Mouse (Mus musculus): Measurements from ENCODE around the gene Mrps36. TPM values are rescaled to one million over a fixed set of nuclear protein-coding genes. Genes with fewer than 3 reads are reported as not detected.
"Not testable (repeated sequence)": the region's sequence is repeated elsewhere in the genome, so short reads cannot be mapped to it uniquely, and the experiment has no call there.

Gene Mrps36
- 108 and 110 TPM in 2 replicates for polyA plus RNA-seq (2011; ENCODE audit: insufficient read depth, insufficient read length, low read depth, missing spikeins)

- no peaks in the 10 kb centered on the region for H3K9me3 ChIP-seq (replicated peaks; ENCODE audit: control insufficient read depth, insufficient read depth, low read length, poor library complexity, severe bottlenecking)
- H3K4me3 ChIP-seq (ENCODE audit: low read depth, low read length): peak within 1 kb of the TSS; percentile 76
- H3K9ac ChIP-seq (ENCODE audit: low read depth, poor library complexity, severe bottlenecking): peak within 1 kb of the TSS; percentile 77
- H3K27ac ChIP-seq (ENCODE audit: insufficient read depth, low read length): peak within 1 kb of the TSS; percentile 69
- no peak for TF ChIP-seq EP300 (IDR thresholded peaks at IDR 0.05; ENCODE audit: insufficient read depth, low read depth, low read length)
- TF ChIP-seq CTCF (IDR thresholded peaks at IDR 0.05; ENCODE audit: low read depth, low read length): no peak
- TF ChIP-seq POLR2A (IDR thresholded peaks at IDR 0.05; ENCODE audit: insufficient read depth, low read length): peak; percentile 45
- H3K4me1 ChIP-seq (ENCODE audit: control insufficient read depth, insufficient read depth, low read length): peaks cover 2% of the 10 kb centered on the region
- H3K36me3 ChIP-seq (ENCODE audit: control insufficient read depth, insufficient read depth, low read length, poor library complexity, severe bottlenecking): no peaks in the 10 kb centered on the region
- no peaks in the 10 kb centered on the region for H3K27me3 ChIP-seq (ENCODE audit: control insufficient read depth, insufficient read depth, low read length, poor library complexity, severe bottlenecking)
Measured at GRCm38 (mm10) chr13:100744036-100744744, at the start of gene Mrps36. Gene Mrps36, minus strand, starts transcription at chr13:100744659.

GRCm38 (mm10) chr13:100789083-100789482, 44.6 kb upstream of the Mrps36 start:
- TF ChIP-seq EP300 (IDR thresholded peaks at IDR 0.05; ENCODE audit: insufficient read depth, low read depth, low read length): peak; percentile 31; the same call in 1 of the 2 replicates
- TF ChIP-seq CTCF (IDR thresholded peaks at IDR 0.05; ENCODE audit: low read depth, low read length): no peak

GRCm38 (mm10) chr13:100788057-100788456, 43.6 kb upstream of the Mrps36 start:
- not testable (repeated sequence) for H3K4me1 ChIP-seq (ENCODE audit: control insufficient read depth, insufficient read depth, low read length); H3K9ac ChIP-seq (ENCODE audit: low read depth, poor library complexity, severe bottlenecking); H3K4me3 ChIP-seq (ENCODE audit: low read depth, low read length); H3K9me3 ChIP-seq (replicated peaks; ENCODE audit: control insufficient read depth, insufficient read depth, low read length, poor library complexity, severe bottlenecking); H3K27me3 ChIP-seq (ENCODE audit: control insufficient read depth, insufficient read depth, low read length, poor library complexity, severe bottlenecking)
- peak overlapping the region; percentile 64; the same call in 1 of the 2 replicates for H3K27ac ChIP-seq (ENCODE audit: insufficient read depth, low read length)
- peaks cover 24% of the 10 kb centered on the region for H3K36me3 ChIP-seq (ENCODE audit: control insufficient read depth, insufficient read depth, low read length, poor library complexity, severe bottlenecking)

More at GRCm38 (mm10) chr13:100789083-100789482, 44.6 kb upstream of the Mrps36 start:
- H3K27ac ChIP-seq (ENCODE audit: insufficient read depth, low read length): peak overlapping the region; percentile 12
- 0 out of 2 replicates have a peak overlapping the region, but pooled peaks have one; percentile 0 for H3K9ac ChIP-seq (ENCODE audit: low read depth, poor library complexity, severe bottlenecking)
- peaks cover 3% of the 10 kb centered on the region for H3K4me1 ChIP-seq (ENCODE audit: control insufficient read depth, insufficient read depth, low read length)
- H3K4me3 ChIP-seq (ENCODE audit: low read depth, low read length): no peak overlapping the region
- no peaks in the 10 kb centered on the region for H3K9me3 ChIP-seq (replicated peaks; ENCODE audit: control insufficient read depth, insufficient read depth, low read length, poor library complexity, severe bottlenecking)
- no peaks in the 10 kb centered on the region for H3K27me3 ChIP-seq (ENCODE audit: control insufficient read depth, insufficient read depth, low read length, poor library complexity, severe bottlenecking)
- peaks cover 14% of the 10 kb centered on the region for H3K36me3 ChIP-seq (ENCODE audit: control insufficient read depth, insufficient read depth, low read length, poor library complexity, severe bottlenecking)

- Histone ChIP-seq H3K4me1 (ENCODE audit: control insufficient read depth, insufficient read depth, low read length) (peaks cover 3% of the 10 kb centered on the region), H3K27ac (ENCODE audit: insufficient read depth, low read length) (0 out of 2 replicates have a peak overlapping the region, but pooled peaks have one; percentile 17), H3K9ac (ENCODE audit: low read depth, poor library complexity, severe bottlenecking) (no peak overlapping the region), H3K4me3 (ENCODE audit: low read depth, low read length) (no peak overlapping the region), H3K27me3 (ENCODE audit: control insufficient read depth, insufficient read depth, low read length, poor library complexity, severe bottlenecking) (no peaks in the 10 kb centered on the region), H3K9me3 (replicated peaks; ENCODE audit: control insufficient read depth, insufficient read depth, low read length, poor library complexity, severe bottlenecking) (no peaks in the 10 kb centered on the region), H3K36me3 (ENCODE audit: control insufficient read depth, insufficient read depth, low read length, poor library complexity, severe bottlenecking) (peaks cover 30% of the 10 kb centered on the region)
- no peak for TF ChIP-seq EP300 (IDR thresholded peaks at IDR 0.05; ENCODE audit: insufficient read depth, low read depth, low read length)
- no peak for TF ChIP-seq CTCF (IDR thresholded peaks at IDR 0.05; ENCODE audit: low read depth, low read length)
- TF ChIP-seq POLR2A (IDR thresholded peaks at IDR 0.05; ENCODE audit: insufficient read depth, low read length): no peak
Measured at GRCm38 (mm10) chr13:100787316-100788010, 43.0 kb upstream of the Mrps36 start.

GRCm38 (mm10) chr13:100786414-100786867, 42.0 kb upstream of the Mrps36 start, which contains the start of gene Ccnb1:
Gene Ccnb1, minus strand, starts transcription at chr13:100786570.
- peak within 1 kb of the TSS; percentile 47 for H3K27ac ChIP-seq (ENCODE audit: insufficient read depth, low read length)
- H3K4me1 ChIP-seq (ENCODE audit: control insufficient read depth, insufficient read depth, low read length): peaks cover 3% of the 10 kb centered on the region
- no peaks in the 10 kb centered on the region for H3K9me3 ChIP-seq (replicated peaks; ENCODE audit: control insufficient read depth, insufficient read depth, low read length, poor library complexity, severe bottlenecking)
- no peaks in the 10 kb centered on the region for H3K27me3 ChIP-seq (ENCODE audit: control insufficient read depth, insufficient read depth, low read length, poor library complexity, severe bottlenecking)
- H3K4me3 ChIP-seq (ENCODE audit: low read depth, low read length): peak within 1 kb of the TSS; percentile 97
- TF ChIP-seq EP300 (IDR thresholded peaks at IDR 0.05; ENCODE audit: insufficient read depth, low read depth, low read length): peak; percentile 61; the same call in 1 of the 2 replicates
- peak; percentile 14 for TF ChIP-seq CTCF (IDR thresholded peaks at IDR 0.05; ENCODE audit: low read depth, low read length)
- TF ChIP-seq POLR2A (IDR thresholded peaks at IDR 0.05; ENCODE audit: insufficient read depth, low read length): peak; percentile 99
- H3K9ac ChIP-seq (ENCODE audit: low read depth, poor library complexity, severe bottlenecking): peak within 1 kb of the TSS; percentile 98
- peaks cover 40% of the 10 kb centered on the region for H3K36me3 ChIP-seq (ENCODE audit: control insufficient read depth, insufficient read depth, low read length, poor library complexity, severe bottlenecking)

All from ES-Bruce4 (cell line).